Mouse (Mus musculus): ENCODE measurements at regions not wholly inside any gene's neighbourhood (a gene's known extent, or its start where the extent isn't known, plus 50 kb on each side); places are given as distances from the start of the nearest gene placed in this dataset. TPM values are rescaled to one million over a fixed set of nuclear protein-coding genes. Genes with fewer than 3 reads are reported as not detected.

DNA sequence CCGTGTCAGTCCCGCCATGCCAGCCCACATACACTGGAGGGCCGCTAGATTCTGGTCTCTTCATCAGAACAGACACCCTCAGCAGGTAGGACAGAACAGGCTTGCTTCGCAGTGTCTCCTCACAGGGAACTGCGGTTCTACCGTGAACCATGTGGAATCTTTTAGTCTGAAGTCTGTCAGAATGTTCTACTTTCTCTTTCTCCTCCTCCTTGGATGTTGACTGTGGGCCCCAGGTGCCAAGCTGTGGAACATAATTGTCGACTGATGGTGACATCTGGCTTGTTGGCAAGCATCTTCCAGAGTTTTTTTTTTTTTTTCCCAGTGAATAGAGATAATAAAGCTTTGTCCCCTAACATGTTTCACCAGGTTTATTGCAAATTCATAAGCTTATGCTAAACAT lies 91.3 kb upstream of the Cnr1 start:
- no peaks in the 10 kb centered on the region for H3K27me3 ChIP-seq
- WGBS: 79% methylated on average over 7 of the region's 7 CpGs
- ATAC-seq (ENCODE audit: borderline replicate concordance, extremely low read depth, low FRiP score, low TSS enrichment): no peak
- no peak overlapping the region for H3K9ac ChIP-seq
- no peaks in the 10 kb centered on the region for H3K36me3 ChIP-seq
- no peaks in the 10 kb centered on the region for H3K4me1 ChIP-seq
- H3K9me3 ChIP-seq: no peaks in the 10 kb centered on the region
- H3K4me3 ChIP-seq: no peak overlapping the region
- H3K27ac ChIP-seq: no peak overlapping the region
- no peak overlapping the region for H3K4me2 ChIP-seq

DNA sequence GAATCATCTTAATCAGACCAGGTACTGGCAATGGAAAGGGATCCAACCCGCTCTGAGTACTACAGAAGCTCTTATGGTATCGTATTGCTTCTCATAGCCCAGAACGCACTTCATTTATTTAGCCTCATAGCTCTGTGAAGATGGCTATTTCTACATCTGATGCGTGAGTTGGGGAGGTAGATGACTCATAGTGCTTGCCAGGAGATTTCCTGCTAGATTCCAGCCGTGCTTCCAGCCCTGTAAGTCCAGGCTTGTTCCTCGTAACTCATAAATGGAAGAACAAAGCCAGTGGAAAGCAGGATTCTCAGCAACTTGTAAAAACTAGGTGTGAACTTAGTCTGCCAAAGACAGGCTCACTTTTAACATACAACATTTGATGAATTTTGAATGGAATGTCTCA lies 86.0 kb upstream of the Cnr1 start:
- 79% methylated on average over 6 of the region's 6 CpGs for WGBS
- no peaks in the 10 kb centered on the region for H3K4me1 ChIP-seq
- H3K9me3 ChIP-seq: no peaks in the 10 kb centered on the region
- no peak overlapping the region for H3K4me2 ChIP-seq
- H3K4me3 ChIP-seq: no peak overlapping the region
- H3K9ac ChIP-seq: no peak overlapping the region
- H3K27me3 ChIP-seq: no peaks in the 10 kb centered on the region
- H3K36me3 ChIP-seq: no peaks in the 10 kb centered on the region
- ATAC-seq (ENCODE audit: borderline replicate concordance, extremely low read depth, low FRiP score, low TSS enrichment): no peak
- no peak overlapping the region for H3K27ac ChIP-seq

DNA sequence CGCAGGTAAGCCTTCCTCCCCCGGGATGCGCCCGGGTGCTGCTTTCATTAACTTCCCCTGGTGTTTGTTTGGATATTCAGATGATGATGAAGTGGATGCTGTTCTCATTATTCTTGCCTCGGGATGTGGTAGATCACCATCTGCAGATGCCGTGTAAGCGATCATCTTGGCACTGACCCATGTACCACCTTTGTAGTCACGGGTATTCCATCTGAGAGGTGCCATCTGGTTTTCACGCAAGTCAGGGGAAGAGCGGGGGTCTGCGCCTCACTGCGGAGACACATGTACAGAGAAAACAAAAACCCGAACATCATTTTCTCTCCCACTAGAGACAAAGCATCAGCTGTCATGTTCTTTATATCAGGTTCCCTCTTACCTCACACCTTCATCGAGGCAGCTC lies 84.3 kb upstream of the Cnr1 start:
- Histone ChIP-seq H3K9ac (no peak overlapping the region), H3K27ac (no peak overlapping the region), H3K4me2 (no peak overlapping the region), H3K4me1 (no peaks in the 10 kb centered on the region), H3K27me3 (no peaks in the 10 kb centered on the region), H3K9me3 (no peaks in the 10 kb centered on the region), H3K4me3 (no peak overlapping the region), H3K36me3 (no peaks in the 10 kb centered on the region)
- WGBS: 67% methylated on average over 14 of the region's 14 CpGs
- no peak for ATAC-seq (ENCODE audit: borderline replicate concordance, extremely low read depth, low FRiP score, low TSS enrichment)

DNA sequence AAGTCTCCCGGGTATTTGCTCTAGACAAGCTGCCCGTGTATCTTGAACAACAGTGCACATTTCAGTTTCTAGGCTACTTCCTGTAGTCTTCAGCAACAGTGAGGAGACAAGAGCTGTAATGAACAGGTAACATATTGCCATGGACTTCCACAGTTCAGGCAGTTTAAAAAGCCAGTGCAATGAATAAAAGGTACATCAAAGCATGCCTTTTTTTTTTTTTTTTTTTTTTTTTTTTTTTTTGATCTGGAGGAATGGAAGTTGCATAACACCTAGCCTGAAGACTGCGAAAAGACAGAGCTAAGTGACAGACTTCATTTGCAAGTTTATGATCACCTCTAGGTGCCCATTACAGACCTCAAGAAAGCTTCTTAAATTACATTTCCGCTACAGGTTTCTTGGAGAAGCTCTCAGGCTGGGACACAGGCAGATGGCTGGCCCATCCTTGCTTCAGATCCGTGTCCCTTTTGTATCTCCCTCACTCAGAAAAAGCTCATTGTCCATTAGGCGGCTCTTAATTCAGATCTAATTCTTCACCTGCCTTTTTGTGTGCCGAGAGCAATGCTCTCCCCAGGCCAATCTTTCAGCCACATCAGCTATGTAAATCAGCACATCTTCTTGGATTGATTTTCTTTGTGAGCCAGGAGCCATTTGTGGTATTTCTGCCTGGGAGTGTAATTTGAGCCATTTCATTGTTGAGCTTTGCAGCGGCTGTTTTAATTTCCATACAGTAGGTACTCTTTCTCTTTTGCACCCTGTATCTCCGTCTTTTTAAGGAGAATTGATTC lies 78.6 kb upstream of the Cnr1 start:
- WGBS: 36% methylated on average over 9 of the region's 9 CpGs
- H3K27me3 ChIP-seq: no peaks in the 10 kb centered on the region
- no peak overlapping the region for H3K4me2 ChIP-seq
- no peaks in the 10 kb centered on the region for H3K9me3 ChIP-seq
- no peaks in the 10 kb centered on the region for H3K36me3 ChIP-seq
- no peak overlapping the region for H3K27ac ChIP-seq
- no peak overlapping the region for H3K4me3 ChIP-seq
- no peaks in the 10 kb centered on the region for H3K4me1 ChIP-seq
- H3K9ac ChIP-seq: no peak overlapping the region
- no peak for ATAC-seq (ENCODE audit: borderline replicate concordance, extremely low read depth, low FRiP score, low TSS enrichment)

DNA sequence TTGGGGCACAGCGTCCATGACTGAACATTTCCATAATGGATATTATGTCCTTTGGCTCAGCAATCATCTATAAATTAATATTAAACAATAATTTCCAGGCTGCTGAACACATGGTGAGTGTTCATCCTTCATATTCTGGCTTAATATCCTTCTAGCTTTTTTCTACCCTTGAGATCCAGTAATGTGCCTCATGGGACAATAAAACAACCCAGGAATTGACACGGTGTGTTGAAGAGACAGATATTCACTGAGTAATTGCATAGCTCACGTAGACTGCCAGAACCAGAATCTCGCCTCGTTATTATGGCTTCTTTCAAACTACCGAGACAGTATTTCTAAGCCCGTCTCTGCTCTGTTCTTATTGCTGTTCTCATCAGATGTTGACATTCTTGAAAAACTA lies 74.1 kb upstream of the Cnr1 start:
- Histone ChIP-seq H3K4me2 (no peak overlapping the region), H3K4me1 (no peaks in the 10 kb centered on the region), H3K36me3 (no peaks in the 10 kb centered on the region), H3K9me3 (no peaks in the 10 kb centered on the region), H3K27ac (no peak overlapping the region), H3K9ac (no peak overlapping the region), H3K27me3 (no peaks in the 10 kb centered on the region), H3K4me3 (no peak overlapping the region)
- ATAC-seq (ENCODE audit: borderline replicate concordance, extremely low read depth, low FRiP score, low TSS enrichment): no peak
- whole genome bisulfite sequencing: 86% methylated on average over 7 of the region's 7 CpGs

DNA sequence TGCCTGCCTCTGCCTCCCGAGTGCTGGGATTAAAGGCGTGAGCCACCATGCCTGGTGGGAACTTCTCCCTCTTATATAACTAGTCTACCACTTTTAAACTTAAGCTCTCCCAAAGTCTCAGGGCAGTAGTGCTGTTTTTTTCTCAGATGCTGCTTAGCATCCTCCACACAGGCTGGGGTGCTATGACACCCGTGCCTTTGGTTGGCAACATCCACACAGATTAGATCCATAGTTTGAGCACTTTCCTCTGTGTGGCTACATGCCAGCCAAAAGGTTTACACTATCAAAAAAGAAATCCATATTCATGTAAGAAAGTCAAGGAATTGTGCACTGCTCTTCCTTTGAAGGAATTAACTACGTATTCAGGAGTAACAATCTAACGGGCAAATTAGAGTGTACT lies 72.1 kb upstream of the Cnr1 start:
- Histone ChIP-seq H3K27me3 (no peaks in the 10 kb centered on the region), H3K4me1 (no peaks in the 10 kb centered on the region), H3K9me3 (no peaks in the 10 kb centered on the region), H3K4me3 (no peak overlapping the region), H3K4me2 (no peak overlapping the region), H3K27ac (no peak overlapping the region), H3K36me3 (no peaks in the 10 kb centered on the region), H3K9ac (no peak overlapping the region)
- ATAC-seq (ENCODE audit: borderline replicate concordance, extremely low read depth, low FRiP score, low TSS enrichment): no peak
- 79% methylated on average over 5 of the region's 5 CpGs for WGBS

DNA sequence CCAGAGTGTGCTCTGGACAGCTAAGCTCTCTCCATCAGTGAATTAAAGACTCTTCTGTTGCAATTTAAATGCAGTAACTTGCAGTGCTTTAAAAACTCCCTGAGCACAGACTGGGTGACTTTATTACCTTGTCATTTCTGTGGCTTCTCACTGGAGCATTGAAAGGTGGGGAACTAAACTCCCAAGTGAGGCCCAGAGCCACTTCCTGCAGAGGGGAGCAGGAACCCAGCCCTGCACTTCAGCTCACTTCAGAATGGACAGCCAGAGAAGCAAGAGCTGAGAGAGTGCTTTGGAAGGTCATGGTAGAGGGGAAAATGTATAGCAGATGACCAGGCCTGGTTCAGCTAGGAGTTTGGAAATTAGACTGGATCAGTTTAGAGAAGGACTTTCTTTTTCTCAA lies 69.3 kb upstream of the Cnr1 start:
- no peak for ATAC-seq (ENCODE audit: borderline replicate concordance, extremely low read depth, low FRiP score, low TSS enrichment)
- no peaks in the 10 kb centered on the region for H3K4me1 ChIP-seq
- no peak overlapping the region for H3K9ac ChIP-seq
- H3K36me3 ChIP-seq: no peaks in the 10 kb centered on the region
- no peak overlapping the region for H3K4me3 ChIP-seq
- H3K27me3 ChIP-seq: no peaks in the 10 kb centered on the region
- no peak overlapping the region for H3K27ac ChIP-seq
- no peak overlapping the region for H3K4me2 ChIP-seq
- H3K9me3 ChIP-seq: no peaks in the 10 kb centered on the region

DNA sequence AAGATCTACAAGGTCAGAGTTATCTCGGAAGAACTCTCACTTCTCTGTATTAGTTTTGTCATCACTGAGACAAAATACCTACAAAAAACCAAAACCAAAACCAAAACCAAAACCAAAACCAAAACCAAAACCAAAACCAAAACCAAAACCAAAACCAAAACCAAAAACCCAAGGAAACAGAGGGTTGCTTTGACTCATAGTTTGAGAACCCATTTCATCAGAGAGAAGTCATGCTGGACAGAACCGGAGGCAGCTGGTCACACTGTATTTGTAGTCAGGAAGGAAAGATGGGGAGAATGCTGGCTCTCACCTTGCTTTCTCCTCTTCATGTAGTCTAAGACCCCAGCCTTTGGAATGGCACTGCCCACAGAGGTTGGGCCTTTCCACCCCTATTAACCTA lies 57.3 kb upstream of the Cnr1 start:
- Histone ChIP-seq H3K4me3 (no peak overlapping the region), H3K27me3 (no peaks in the 10 kb centered on the region), H3K4me1 (no peaks in the 10 kb centered on the region), H3K36me3 (no peaks in the 10 kb centered on the region), H3K9me3 (no peaks in the 10 kb centered on the region), H3K27ac (no peak overlapping the region), H3K4me2 (no peak overlapping the region), H3K9ac (no peak overlapping the region)
- WGBS: 89% methylated on average over 2 of the region's 2 CpGs
- no peak for ATAC-seq (ENCODE audit: borderline replicate concordance, extremely low read depth, low FRiP score, low TSS enrichment)

DNA sequence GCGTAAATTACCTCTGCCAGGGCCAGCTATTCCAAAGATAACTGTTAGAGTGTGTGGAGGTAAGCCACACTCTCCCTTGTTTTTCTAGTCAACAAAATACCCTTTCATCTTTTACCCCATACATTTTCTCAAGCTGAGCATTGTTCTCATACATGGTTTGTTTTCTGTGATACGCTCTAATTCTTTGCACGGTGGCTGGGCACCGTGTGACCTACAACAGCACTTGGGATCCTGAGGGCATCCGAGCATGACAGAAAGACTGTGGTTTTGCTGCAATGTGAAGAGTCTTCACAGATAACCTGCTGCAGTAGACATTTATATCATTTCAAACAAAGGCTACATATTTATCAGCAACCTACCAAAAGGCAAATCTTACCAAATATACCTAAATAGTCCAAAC lies 55.1 kb upstream of the Cnr1 start:
- WGBS: 73% methylated on average over 5 of the region's 5 CpGs
- no peak for ATAC-seq (ENCODE audit: borderline replicate concordance, extremely low read depth, low FRiP score, low TSS enrichment)

More for the DNA sequence above, 55.1 kb upstream of the Cnr1 start:
- H3K9ac ChIP-seq: no peak overlapping the region
- no peak overlapping the region for H3K4me3 ChIP-seq
- H3K4me1 ChIP-seq: no peaks in the 10 kb centered on the region
- no peaks in the 10 kb centered on the region for H3K36me3 ChIP-seq
- no peak overlapping the region for H3K4me2 ChIP-seq
- no peak overlapping the region for H3K27ac ChIP-seq
- no peaks in the 10 kb centered on the region for H3K27me3 ChIP-seq
- H3K9me3 ChIP-seq: no peaks in the 10 kb centered on the region

Small RNAs in the stretch of these regions (microRNA-seq; reads per million reads assigned to microRNA genes)
- gene Gm23304: not detected

All from lung, embryonic 15.5 days (tissue).